Mouse (Mus musculus) left cerebral cortex, postnatal 10 days (tissue): ENCODE data around the gene Notum. TPM values are rescaled to one million over a fixed set of nuclear protein-coding genes. Genes with fewer than 3 reads are reported as not detected.

ENCODE experiments used
- DNase-seq, 2 experiments: peaks; one replicate each; pipeline ENCODE4 v3.0.0; 2021 to 2022; ENCODE audit warnings: low spot score in 2 of 2, mixed read lengths in 1 of 2; ENCODE audit errors: extremely low spot score in 1 of 2
- intact Hi-C: fragments of 180-260 bp; cut with DNase I; formaldehyde crosslinking; loops from one replicate; pipeline ENCODE4 v1.15.1; 2025
- total RNA-seq, 2 experiments: library from RNA; stranded (reverse); gene quantifications; 2 replicates each; pipeline ENCODE4 v1.2.3; 2021

The Notum gene
- 1 to 10 TPM; 4.2 to 5.7 TPM for total RNA-seq

DNA sequence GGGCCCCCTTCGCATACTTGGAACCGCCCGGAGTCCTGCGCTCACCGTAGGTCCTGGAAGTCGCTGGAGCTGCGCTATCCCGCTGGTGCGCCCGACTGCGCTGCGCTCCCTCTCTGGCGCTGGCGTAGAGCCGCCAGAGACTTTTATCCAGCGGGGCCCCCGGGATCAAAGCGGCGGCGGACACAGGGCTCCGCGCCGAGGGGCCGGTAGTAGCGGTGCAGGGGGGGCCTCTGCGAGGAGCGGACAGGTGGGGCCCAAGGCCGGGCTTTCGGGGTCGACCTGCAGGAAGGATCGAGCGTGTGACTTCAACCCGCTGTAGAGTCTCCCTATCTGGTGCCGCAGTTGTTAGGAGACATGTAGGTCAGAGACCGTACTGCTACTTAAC, at the start of gene Notum:
Notum (minus strand) TSS at position 100 of the 385 bp plus-strand sequence.
- DNase-seq = no peak
- intact Hi-C loops = loop anchor here (5.0 kb wide), 1 partner anchor 116 kb away; no protein-coding TSS in a partner anchor

DNA sequence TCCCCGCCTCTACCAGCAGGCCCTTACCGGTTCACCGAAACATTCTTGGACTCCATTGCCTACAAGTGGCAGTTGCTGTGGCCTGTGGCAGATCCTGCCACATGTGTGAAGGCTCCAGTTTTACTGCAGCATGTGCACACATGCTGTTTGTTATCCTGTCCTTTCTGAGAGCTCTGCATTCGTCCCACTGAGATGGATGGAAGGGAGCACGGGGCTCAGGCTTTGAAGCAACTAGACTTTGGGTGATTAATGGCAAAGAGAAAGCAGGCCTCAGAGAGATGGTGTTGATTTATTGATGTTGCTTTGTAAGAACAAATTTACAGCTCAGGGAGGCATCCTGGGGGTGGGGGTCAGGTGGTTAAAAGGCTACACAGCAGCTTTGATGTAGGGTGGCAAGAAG, 49.7 kb upstream of the Notum start:
- no peak for DNase-seq
- intact Hi-C loops = no loop called here

- intact Hi-C loops = no loop called here
Observed at GRCm38 (mm10) chr11:120709551-120709950, 48.6 kb upstream of the Notum start.

DNA sequence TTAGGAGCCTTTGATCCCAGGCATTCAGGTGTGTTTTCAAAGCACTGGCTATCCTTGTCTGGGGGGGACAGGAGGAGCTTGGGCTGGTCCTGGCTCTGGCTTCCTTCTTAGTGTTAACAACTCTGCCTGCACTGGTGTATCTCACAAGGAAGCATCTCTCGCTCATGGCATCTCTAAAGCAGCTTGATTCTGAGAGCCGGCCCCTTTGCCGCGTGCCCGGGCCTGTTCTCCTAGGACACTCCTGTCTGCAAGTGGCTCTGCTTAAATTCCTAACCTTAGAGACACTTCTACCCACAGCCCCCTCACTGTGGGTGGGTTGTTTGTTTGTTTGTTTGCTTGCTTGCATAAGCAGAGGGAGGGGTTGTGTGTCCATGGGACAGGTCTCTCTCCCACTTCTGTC, 47.0 kb upstream of the Notum start:
- intact Hi-C loops = no loop called here
- no peak for DNase-seq

More at GRCm38 (mm10) chr11:120709551-120709950, 48.6 kb upstream of the Notum start:
- DNase-seq = no peak

DNA sequence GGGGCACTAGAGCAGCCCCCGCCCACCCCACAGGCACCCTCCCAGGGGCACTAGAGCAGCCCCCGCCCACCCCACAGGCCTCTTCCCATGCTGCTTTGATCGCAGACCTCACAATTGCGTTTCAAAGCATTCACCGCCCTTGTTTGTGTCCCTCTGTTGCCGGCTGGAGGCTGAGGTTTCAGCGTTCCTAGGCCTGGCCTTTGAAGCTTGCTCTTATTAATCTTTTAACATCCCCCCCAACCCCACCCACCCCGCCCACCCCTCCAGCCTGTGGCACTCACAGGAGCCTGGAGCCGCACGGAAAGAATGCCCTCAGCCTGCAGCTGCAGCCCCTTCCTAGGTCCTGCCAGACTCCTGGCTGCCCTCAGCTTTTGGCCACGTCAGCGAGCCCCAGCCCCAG, 46.2 kb upstream of the Notum start:
- DNase-seq = peak in 1 of 2 experiments; percentile 78
- intact Hi-C loops = no loop called here

GRCm38 (mm10) chr11:120706120-120706519, 45.1 kb upstream of the Notum start:
- intact Hi-C loops = no loop called here
- DNase-seq = no peak

- no peak for DNase-seq
- intact Hi-C loops = no loop called here
Observed at GRCm38 (mm10) chr11:120704486-120705325, 43.7 kb upstream of the Notum start.

DNA sequence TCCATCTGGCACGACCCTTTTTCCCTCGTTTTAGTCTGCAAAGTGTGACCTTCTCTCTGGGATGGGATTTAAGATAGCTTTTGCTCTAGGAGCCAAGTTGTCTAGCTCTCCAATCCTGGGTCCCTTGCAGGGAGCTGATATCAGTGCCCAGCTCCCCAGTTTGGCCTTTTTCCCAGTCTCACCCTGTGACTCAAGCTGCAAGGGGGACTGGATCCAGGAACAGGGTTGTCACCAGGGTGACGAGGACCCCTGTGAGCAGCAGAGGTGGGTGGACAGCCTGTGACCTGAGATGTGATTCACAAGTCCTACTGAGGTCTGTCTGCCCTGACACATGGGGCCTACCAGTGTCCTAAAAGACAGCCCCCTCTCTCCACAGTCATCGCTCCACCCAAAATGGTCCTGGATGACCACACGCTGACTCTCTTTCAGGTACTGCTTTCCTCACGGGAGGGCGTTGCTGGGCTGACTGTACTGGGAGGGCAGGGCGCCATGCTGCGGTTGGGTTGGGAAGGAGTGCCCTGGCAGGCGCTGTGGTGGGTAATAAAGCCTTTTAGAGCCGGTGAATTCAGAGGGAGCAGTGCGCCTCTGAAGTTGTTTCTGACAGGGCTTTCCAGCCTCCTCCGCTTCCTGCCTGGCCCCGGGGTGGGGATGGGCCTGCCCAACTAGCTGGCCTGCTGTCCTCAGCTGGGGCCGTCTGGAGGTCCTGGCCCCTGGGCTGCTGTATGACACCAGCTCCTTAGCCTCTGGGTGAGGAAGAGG, 42.9 kb upstream of the Notum start:
- intact Hi-C loops = no loop called here
- DNase-seq = no peak

DNA sequence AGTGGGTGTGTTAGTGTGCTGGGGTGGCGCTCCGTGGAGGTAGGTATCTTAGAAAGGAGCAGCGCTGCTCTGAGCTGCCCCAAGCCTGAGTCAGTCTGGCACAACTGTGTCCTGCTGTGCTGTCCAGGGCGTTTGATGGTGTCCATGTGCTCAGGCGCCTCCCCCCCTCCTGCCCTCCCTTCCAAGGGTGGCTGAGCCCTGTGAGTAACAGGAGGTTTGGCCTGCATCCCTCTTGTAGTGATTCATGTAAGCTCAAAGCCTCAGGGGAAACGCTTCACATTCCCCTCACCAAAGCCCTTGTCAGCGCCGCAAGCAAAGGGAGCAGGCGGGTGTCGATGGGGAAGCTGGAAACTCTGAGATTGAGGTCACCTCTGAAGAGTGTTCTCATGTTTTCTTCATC, 36.8 kb upstream of the Notum start:
- intact Hi-C loops = no loop called here

GRCm38 (mm10) chr11:120696568-120696967, 35.6 kb upstream of the Notum start:
- intact Hi-C loops = no loop called here
- no peak for DNase-seq

More for the DNA sequence above, 36.8 kb upstream of the Notum start:
- no peak for DNase-seq

- peak in 1 of 2 experiments; percentile 85 for DNase-seq
- intact Hi-C loops = no loop called here
Observed at GRCm38 (mm10) chr11:120695641-120696040, 34.7 kb upstream of the Notum start.

DNA sequence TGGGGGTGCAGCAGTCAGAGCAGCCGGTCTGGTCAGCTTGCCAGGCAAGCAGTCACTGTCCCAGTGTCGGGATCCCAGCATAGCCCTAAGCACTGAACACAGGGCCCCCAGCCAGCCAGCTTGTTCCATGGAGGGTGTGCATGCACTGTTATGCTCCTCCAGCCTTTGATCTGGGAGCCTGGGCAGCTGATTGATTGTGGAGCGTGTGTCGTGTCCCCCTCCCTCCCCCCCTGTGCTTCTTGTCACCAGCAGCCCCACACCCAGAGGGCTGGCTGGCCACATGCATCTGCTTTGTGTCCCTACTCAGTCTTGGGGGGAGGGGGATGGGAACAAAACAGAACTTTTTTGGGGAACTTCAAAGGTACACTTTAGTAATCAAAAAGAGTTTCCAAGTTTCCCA, 34.2 kb upstream of the Notum start:
- intact Hi-C loops = no loop called here
- peak in 1 of 2 experiments; percentile 82 for DNase-seq

DNA sequence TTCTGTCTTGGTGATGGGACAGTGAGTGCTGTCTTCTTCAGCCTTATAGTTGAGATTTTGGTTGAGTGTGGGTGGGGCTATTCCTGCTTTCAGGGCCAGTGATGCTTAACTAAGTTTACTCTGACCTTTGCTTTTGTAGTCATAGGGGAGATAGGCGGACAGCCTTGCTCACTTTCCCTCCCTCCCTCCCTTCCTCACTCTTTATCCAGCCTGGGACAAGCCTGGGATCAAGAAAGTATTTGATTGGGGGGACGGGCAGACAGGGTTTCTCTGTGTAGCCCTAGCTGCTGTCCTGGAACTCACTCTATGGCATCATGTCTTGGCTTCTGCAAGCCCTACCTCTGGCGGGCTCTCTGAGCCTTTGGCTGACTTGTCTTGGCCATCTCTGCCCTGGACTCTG, 32.5 kb upstream of the Notum start:
- intact Hi-C loops = no loop called here
- DNase-seq = no peak

DNA sequence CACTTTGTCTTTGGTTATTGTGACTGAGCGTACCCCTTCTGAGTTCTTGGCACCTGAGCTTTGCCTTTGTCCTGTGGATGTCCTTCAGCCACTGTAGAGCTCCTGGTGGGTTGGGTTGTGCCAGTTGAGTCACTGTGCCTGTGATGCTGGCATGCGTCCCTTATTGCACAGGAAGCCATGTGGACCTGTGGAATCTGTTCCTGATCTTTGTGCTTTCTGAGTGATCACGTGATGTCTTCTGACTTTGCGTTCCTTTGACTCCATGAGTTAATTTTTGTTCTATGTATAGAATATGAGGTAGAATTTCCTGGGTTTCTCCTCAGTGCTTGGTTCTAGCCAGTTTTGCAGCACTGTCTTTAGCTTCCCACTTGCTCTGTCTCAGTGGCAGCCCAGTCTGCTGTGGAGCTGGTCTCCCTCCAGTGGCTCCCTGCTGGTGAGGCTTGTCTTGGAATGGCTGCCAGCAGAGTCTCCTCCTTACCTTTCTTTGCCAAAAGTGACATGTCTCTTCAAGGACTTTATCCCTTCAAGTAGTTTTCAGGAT, 31.6 kb upstream of the Notum start:
- intact Hi-C loops = no loop called here
- DNase-seq = peak in 1 of 2 experiments; percentile 74

- DNase-seq = no peak
- intact Hi-C loops = no loop called here
Observed at GRCm38 (mm10) chr11:120689365-120689764, 28.4 kb upstream of the Notum start.

DNA sequence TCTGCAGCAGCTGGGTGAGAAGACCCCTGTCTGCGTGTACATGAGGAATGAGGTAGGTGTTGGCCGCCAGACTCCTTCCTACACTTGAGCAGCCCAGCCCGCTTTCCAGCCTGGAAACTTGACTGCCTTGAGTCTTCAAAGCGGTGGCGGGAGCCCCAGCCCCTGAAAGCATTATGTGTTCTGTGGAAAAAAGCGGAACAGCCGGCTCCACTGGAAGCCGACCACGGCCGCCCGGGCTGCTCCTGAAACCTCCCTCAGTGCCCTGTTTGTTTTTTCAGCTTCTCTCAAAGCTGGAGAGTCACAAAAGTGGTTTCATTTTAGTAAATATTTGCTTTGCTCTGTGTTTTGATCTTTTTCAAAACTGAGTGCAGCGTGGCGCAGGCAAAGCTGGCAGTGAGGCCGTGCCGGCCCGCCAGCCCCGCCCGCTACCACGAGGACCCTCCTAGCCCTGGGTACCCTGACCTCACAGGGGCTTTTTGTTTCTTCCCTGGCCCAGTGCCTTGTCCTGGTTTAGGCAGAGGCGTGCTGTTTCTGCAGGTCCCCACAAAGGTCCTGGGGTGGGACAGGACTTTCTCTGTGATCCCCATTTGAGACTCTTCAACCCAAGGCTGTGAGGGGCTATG, 25.8 kb upstream of the Notum start:
- intact Hi-C loops = no loop called here

DNA sequence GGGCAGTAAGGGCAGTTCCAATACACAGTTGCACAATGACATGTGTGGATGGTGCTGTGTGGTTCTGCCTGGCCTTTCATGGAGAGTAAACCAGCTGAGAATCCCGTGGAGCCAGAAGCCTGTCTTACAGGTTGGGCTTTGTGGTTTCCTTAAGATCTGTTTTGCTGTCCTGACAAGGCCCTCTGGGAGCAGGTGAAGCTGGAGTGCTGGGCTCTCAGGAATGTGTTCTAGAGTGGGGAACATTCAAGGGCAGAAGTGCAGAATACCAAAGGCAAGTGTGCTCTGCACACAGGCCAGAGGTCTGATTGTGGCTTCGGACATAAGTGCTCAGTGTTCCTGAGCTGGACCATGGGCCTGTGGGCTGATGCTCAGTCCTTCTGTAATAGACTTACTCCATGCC, 23.7 kb upstream of the Notum start:
- intact Hi-C loops = no loop called here

More for the DNA sequence above, 25.8 kb upstream of the Notum start:
- peak in 1 of 2 experiments; percentile 87 for DNase-seq

GRCm38 (mm10) chr11:120684086-120684485, 23.1 kb upstream of the Notum start:
- DNase-seq = no peak
- intact Hi-C loops = no loop called here

More for the DNA sequence above, 23.7 kb upstream of the Notum start:
- no peak for DNase-seq

DNA sequence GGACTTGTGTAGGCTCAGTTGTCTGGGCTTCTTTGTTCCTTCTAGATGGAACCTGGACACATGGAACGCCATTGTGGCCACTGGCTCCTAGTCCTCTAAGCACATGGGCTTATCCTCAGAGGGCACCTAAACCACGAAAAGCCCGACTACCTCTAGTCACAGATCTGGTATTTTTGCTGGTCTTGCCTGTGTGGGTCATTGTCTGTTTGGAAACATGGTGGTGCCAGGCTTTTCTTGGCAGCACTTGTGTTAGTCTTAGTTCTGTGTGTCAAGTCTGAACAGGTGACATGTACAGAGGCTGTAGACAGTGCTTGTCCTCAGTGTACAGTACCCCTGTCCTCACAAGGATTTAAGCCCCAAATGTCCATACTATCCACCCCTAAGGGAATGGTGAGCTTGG, 22.6 kb upstream of the Notum start:
- intact Hi-C loops = no loop called here
- no peak for DNase-seq
